Mouse (Mus musculus) megakaryocyte progenitor cell, adult 5-6 weeks (primary cell): ENCODE data around the gene Thsd4. TPM values are rescaled to one million over a fixed set of nuclear protein-coding genes. Genes with fewer than 3 reads are reported as not detected.

Experiments
- ATAC-seq: replicated peaks from 2 replicates; pipeline ENCODE4 v1.8.0; 2016; ENCODE audit warnings: mild to moderate bottlenecking, moderate TSS enrichment, inconsistent platforms; ENCODE audit not compliant: poor library complexity
- total RNA-seq, 2 experiments: library from RNA; stranded (forward) in 1 of 2; stranded (reverse) in 1 of 2; fragments of 157-497, 149-512 nt in 1 of 2; fragments of 200-1000 nt in 1 of 2; gene quantifications; 2 replicates each; pipeline versions ENCODE4 v1.2.3 to v1.2.4; 2015 to 2017

Gene Thsd4
- total RNA-seq, 2 experiments from 2014 or later, result 0.05 to 0.17 TPM

DNA sequence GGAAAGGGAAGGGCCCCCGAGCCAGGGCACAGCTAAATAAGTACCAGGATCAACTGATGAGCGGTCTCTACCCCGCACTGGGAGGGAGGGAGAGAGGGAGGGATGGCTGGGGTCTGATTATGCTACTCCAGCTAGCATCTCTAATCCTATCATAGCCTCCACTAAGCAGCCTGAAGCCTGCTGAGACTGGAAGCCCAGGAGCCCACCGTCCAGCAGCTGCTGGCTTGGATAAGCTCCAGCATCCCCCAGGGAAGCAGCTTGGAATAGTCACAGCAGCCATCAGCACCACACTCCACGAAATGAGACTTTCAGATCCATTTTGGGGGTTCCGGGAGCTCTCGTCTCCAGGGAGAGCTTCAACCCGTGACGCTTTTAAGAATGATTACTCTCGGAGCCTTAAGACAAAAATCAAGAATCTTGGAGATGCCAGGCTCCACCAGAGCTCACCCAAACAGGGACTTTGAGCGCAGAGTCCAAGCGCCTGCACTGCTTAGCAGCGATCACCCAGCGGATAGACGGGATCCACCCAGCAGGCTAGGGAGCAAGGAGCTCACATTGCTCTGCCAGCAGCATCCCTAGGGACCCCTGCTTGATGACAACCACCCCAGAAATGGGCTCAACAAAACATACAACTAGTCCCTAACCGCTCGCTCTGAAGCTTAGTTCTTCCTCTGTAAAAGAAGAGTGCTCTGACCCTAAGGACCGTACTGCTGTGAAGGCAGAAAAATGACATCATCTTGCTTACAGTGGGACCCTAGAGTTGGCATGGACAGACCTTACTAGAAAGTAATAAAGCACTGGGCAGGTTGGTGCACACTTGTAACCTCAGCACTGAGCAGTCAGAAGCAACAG lies 64.3 kb downstream of the Thsd4 start:
- no peak for ATAC-seq

DNA sequence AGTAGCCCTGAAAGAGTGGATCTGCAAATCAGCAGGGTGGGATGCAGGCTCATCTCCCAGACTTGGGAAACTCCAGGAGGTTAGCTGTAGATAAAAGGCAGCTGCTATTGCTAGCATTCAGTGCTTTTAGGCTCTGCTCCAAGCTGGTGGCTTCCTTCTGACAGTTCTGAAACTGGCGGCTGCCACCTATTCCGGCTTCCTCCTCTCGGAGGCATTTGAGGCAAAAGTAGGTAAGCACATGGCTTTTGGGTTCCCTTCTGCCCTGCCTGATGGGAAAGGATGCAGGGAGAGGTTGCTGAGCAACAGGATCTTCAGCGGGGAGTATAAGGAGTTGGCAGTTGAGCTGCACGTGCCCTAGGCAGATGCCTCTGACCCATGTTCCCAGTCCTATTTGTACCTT lies 65.2 kb downstream of the Thsd4 start:
- no peak for ATAC-seq

DNA sequence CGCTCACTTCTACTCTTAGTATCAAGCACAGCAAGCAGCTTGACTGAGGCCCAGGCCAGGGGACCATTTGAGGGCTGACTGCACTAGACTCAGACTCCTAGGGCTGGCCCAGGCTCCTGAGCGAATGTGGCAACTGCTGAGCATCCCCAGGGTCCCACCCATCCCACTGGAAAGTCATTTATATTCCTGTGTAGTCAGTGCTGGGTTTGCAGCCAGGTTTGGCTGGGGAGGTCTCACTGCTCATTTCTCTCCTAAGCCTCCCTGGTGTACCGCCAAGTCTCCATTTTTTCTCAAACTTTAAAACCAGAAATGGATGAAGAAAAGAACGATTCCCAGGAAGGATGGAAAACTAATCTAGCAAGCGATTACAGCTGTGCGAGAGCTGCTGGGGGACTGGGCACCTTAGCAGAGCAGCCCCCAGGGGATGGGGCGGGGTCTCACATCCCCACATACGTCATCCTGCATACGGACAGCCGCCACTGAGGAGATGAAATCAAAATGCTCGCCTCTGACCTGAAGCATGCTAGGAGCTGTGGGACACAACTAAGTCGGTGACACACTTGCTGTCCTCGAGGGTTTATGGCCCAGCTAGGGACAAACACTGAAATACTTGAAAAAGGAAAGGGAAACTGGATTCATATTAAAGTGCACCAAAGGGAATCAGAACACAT lies 67.3 kb downstream of the Thsd4 start:
- no peak for ATAC-seq

DNA sequence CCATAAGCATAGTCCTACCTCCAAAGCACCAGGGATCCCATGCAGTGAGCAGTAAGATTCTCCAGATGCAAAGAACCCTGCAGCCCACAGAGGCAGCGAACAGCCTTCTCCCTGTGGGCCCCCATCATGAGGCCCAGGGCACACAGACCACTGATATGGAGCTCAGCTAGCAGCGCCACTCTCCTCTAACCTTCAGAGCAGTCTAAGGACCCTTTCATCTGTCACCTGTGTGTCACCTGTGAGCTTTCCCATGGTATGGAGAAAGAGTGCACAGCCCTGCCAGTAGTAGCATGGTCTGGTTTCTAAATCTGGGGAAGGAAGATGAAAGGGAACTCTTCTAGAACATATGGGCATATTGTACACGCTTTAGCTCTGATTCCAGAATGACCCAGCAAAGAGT lies 72.3 kb downstream of the Thsd4 start:
- ATAC-seq, result no peak

DNA sequence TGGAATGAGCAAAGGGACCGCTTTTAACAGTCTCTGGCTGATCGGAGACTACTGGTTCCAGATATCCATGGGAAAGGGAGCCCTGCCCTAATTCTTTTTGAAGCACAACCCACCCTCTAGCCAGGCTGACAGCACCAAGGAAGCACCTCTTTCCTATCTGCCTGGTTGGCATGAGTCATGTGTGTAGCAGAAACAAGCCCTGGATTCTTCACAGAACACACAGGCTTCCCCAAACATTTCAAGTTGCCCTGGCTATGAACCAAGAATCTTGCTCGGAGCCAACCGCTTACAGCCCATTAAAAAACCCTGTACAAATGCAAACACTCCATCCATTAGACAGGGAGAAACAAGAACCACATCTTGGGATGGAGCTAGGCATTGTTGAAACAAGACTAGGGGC lies 76.0 kb downstream of the Thsd4 start:
- no peak for ATAC-seq

DNA sequence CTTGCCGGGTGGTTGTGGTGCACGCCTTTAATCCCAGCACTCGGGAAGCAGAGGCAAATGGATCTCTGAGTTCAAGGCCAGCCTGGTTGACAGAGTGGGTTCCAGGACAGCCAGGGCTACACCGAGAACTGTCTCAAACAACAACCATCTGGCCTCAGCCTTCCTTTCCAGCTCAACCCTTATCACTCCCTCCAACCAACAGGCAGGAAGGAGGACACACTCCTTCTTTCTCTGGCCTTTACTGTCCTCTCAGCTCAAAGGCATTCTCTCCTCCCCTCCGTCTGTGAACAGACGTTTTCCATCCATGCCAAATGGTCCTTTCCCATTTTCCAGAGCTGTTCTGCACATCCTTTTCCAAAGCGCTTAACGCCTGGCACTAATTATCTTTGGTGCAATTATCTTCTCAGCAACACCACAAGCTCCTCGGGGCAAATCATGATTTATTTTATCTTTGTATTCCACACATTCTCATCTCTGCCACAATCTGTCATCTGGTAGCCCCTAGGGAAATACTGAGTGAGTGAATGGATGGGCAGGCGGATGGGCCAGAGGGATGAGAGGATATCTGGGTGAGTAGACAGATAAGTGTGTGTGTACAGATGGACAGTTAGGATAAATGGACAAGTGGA lies 80.5 kb downstream of the Thsd4 start:
- no peak for ATAC-seq

DNA sequence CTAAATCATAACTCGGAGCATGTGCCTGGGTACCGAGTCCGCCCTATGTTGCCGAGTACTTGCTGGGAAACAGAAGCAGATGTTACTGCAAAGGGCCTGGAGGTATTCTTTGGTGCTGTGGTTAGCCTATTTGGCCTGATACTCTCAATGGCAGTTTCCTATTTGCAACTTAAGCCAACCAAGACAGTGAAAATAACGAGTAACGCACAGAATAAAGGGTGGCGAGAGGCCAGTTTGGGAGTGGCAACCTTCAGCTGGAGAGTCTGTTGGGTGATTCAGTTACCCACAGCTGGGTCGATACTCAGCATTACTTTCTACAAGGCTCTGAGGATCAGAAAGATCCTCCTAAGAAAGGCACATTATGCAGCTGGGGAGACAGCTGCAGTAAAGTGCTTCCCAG lies 81.3 kb downstream of the Thsd4 start:
- no peak for ATAC-seq

DNA sequence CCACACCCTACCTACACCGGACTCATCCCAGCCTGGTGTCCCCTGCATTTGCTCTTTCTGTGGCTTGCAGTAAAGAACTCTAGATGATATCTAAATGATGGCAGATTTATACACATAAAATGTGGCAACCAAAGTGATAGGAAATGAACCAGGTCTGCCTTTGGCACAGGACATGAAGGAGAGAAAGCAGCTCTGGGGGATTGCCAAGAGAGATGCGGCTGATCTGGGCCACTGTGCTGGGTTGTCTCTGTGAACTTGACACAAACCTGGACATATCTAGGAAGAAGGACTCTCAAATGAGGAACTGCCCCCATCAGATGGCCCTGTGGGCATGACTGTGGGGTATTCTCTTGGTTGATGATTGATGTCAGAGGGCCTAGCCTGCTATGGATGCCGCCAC lies 85.6 kb downstream of the Thsd4 start:
- ATAC-seq, result no peak

DNA sequence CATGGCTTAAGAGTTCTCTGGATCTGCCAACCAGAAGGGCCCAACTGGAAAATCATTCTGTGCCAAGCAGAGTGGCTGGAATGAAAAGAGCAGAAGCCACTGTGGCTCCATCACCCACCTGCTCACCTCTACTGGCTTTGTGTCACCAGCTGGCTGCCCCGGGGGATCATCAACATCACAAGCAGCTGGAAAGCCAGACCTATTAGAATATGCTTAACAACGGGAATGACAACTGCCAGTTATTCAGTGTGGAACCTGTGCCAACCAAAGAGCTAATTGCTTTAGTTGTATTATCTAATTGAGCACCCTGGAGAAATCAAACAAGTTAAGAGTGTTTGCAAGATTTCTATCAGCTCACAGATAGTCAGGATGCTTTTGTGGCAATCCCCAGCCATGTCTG lies 87.8 kb downstream of the Thsd4 start:
- no peak for ATAC-seq

DNA sequence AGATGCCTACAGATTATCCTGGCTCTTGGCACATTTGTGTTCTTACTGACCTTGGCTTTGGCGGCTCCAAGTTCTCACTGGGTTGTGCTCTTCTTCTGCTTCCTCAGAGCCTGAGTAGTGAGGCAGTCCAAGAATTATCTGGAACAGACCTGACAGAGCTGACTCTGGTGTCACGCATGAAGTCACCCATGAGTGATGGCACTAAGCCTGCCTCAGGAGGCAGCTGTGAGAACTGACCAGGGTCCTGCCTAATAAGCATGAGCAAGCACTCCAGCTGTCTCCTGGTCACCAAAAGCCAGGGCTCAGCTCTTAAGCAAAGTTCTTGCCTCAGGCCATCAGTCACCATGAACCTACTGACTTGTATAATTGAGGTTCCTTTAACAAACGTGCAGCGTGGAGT lies 89.9 kb downstream of the Thsd4 start:
- no peak for ATAC-seq

DNA sequence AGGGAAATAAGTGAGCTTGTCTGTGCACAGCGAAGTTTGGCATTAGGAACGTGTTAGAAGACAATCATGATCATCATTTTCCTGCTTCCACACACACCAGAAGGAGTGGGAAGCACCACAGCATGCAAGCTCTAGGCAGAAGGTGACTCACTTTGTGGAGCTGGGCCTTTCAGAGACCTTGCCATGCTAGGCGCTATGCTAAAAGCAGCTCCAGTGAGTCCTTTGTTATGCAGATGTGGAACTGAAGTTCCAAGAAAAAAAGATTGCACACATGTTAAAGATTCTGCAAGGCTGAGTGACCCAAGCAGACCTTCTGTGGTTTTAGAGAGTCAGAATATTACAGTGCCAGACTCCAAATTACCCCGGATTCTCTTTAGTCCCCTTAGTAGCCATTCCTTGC lies 91.8 kb downstream of the Thsd4 start:
- ATAC-seq, result no peak

DNA sequence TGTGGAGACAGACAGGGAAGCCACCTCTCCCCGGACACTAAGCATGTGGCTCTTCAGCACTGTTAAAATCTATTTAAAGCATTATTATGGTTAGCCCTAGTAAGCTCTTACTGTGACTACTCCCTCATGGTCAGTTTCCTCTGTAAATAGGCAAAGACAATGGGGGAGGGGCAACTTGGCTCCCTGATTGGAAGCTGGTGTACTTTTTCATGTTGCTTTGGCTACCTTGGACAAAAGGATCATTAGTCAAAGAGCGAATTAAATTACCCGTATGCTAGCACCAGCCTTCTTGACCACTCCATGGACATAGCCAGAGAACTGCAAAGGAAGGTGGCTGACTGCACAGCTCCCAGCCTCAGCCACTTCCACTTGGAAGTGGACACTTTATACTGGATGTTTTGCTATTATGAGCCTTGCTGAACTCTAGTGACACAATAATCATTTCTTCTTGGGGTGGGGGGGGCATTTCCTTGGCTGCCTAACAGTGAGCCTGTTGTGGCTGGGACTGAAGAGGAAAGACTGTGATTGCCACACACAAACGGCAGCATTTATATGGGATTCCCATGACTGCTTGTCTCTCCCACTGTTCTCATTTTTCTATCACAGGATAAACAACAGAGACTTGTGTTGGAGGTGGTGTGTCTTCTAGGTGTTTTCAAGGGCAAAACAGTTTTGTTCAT lies 107.6 kb downstream of the Thsd4 start:
- no peak for ATAC-seq

DNA sequence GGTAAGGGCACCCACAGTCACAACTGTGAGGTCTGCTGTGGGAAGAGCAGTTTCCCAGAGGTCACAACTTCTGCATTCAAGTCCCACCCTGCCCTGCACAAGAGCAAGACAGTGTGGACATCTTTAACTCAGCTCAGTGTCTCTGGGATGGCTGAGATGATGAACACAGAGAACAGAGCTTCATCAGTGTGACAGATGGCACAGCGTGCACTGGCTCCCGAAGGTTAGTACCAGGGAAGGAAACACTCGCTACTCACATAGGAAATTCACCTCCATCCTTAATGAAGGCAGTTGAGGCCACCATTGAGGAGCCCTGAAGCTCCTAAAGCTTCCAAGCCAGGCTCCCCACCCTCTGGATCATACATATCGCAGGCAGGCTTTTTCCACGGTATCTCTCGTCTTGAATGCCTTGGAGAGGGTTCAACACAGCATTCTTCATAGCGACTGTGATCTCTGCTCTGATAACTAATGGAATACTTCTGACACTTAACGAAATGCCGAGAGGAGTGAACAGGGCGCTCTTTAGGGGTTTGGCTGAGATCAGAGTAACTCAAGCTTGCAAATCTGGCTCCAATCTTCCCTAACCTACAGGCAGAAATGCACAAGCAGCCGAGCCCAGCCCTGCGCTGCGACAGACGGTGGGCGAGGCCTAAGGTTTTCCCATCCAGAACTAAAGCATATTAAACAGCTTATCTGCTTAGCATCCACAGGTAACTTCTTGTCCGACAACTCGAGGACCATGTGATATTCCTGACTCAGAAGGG lies 110.8 kb downstream of the Thsd4 start:
- no peak for ATAC-seq

DNA sequence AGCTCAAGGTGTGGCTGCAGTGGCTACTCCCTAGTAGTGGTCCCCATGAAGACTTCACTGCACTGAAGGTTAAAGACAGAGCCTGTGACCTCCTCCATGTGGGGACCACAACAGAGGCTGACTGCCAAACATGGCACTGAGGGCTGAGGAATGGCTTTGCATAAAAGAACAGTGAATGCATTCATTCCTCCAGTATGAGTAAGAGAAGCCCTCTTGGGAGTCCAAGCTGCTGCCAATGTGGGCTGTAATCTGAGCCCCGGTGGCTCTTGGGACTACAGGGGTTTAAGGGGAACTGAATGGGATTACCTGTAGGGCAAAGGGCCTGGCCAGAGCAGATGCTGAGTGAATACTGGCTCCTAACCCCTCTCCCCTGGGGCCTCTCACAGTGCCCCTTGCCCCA lies 114.5 kb downstream of the Thsd4 start:
- no peak for ATAC-seq

DNA sequence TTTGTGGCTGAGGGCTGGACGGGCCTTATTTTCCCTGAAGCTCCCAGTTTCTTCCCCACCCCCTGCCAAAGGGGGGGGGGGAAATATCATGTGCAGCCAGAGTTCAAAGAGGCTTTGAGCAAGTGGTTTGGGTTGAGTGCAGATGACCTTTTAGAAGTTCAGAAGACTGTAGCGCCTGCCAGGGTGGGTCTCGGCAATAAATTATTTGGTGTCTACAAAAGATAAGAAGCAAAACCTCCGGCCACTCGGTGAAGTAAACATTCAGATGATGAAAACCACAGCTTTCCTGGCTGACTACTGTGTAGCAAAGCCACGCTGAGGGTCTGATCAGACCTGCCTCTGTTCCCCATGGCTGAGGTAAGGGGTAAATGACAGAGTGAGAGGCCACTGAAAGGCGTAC lies 116.1 kb downstream of the Thsd4 start:
- ATAC-seq, result peak; percentile 26; the same call in 1 of the 2 replicates

DNA sequence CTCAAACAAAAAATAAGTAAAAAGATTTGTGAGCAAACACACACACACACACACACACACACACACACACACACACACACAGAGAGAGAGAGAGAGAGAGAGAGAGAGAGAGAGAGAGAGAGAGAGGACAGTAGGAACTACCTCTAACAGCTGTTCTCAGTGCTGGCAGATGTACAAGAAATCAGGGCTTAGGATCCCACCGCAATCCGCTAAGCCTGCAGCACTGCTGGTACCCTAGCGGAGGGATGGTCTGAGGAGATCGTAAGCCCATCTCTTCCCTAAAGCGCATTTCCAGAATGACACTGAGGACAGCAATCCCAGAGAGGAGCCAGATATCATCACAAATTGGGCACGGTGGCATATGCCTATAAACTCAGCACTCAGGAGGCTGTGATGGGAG lies 119.2 kb downstream of the Thsd4 start:
- ATAC-seq, result no peak

DNA sequence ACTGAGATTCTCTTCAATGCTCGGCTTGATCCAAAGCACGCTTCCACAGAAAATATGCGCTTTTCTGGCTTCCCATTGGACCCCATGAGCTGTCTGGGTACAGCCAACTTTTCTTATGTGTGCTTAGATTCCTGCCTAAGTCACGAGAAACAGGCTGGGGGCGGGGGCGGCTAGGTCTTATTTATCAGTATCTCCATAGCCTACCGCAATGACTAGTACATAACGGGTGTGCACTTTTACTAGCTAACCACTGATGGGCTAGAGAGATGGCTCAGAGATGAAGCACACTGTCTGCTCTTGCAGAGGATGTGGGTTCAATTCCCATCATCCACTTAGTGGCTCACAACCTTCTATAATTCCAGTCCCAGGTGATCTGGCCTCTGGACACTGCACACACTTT lies 121.8 kb downstream of the Thsd4 start:
- ATAC-seq, result peak; percentile 89

DNA sequence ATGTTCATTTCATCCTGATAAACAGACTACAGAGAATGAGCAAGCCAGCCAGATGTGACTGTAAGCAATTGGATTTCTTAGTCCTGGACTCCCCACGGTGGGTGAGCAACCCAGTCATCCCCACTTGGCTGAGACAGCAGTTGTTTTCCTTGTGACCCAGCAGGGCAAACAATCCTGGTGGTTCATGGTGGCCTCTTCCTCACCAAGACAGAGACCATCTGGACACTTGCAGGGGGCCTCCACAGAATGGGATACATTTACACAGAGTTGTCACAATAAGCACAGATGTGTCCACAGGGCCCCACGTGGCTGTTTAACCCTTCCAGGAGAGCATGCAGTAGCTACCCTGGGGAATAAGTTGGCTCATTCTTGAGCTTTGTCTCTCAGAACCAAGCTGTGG lies 123.8 kb downstream of the Thsd4 start:
- no peak for ATAC-seq

DNA sequence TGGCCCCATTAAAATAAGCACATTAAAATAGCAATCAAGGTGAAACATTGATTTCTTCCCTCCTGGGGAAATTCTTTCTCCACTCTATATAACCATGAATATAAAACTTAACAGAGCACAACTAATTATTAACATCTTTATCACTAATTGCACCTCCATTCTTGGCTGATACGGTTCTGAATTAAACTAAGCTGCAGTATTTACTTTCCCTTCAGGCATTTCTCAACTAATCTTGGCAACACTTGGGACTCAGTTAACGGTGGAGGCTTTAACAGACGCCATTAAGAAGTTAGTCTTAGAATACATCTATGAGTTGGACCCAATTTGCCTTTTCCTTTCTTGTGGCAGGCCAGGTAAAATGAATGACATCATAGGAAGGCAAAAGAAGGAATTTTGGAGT lies 125.8 kb downstream of the Thsd4 start:
- ATAC-seq, result no peak

DNA sequence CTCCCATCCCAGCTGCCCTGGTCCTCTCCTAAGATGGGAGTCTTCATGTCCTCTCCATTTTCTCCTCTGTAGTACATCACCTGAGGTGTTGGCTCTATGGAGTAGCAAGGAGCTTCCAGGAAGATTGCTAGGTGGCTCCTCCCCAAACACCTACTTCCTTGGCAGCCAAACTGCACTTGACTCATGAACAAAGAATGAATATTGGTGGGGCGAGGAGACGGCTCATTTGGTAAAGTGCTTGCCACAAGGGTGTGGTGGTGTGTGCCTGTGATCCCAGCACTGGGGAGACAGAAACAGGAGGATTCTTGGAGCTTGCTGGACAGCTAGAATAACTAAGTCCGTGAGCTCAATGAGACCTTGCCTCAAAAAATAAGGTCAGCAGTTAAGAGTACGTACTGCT lies 128.9 kb downstream of the Thsd4 start:
- no peak for ATAC-seq

DNA sequence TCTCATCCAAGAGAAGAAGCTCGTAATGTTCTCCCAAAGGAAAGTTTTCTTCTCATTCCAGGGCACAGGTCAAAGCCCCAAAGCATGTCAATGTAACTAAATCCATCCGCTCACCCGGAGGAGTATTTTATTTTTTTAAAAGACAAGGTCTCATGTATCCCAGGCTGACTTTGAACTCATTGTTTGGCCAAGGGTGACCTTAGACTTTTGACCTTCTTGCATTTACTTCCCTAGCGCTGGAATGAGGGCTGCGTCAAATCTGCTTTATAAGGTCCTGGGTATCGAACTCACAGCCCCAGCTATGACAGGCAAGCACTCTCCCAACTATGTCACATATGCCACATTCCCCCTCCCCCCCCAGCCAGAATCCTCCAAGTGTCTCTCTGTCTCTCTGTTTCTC lies 137.1 kb downstream of the Thsd4 start:
- no peak for ATAC-seq
